Mouse (Mus musculus): ENCODE measurements around the gene Gm9857. TPM values are rescaled to one million over a fixed set of nuclear protein-coding genes. Genes with fewer than 3 reads are reported as not detected.

Gm9857 gene
- total RNA-seq (2021) = not detected
- long read RNA-seq, experiment 1 = 0 reads
- long read RNA-seq, experiment 2 = 0 reads

- DNase-seq = no peak
- intact Hi-C loops (cut with DNase I; ENCODE audit: low total_unique reads) = no loop called here
Measured at GRCm38 (mm10) chr3:108940001-108940633, at the start of gene Gm9857. Gene Gm9857 (minus strand): TSS chr3:108940445.

GRCm38 (mm10) chr3:108987009-108987659 is 46.9 kb upstream of the Gm9857 start:
- DNase-seq = no peak
- intact Hi-C loops (cut with DNase I; ENCODE audit: low total_unique reads) = no loop called here

GRCm38 (mm10) chr3:108986534-108986933 is 46.3 kb upstream of the Gm9857 start:
- intact Hi-C loops (cut with DNase I; ENCODE audit: low total_unique reads) = no loop called here

GRCm38 (mm10) chr3:108983989-108984388 is 43.7 kb upstream of the Gm9857 start:
- no peak for DNase-seq
- intact Hi-C loops (cut with DNase I; ENCODE audit: low total_unique reads) = no loop called here

More at GRCm38 (mm10) chr3:108986534-108986933, 46.3 kb upstream of the Gm9857 start:
- no peak for DNase-seq

DNA sequence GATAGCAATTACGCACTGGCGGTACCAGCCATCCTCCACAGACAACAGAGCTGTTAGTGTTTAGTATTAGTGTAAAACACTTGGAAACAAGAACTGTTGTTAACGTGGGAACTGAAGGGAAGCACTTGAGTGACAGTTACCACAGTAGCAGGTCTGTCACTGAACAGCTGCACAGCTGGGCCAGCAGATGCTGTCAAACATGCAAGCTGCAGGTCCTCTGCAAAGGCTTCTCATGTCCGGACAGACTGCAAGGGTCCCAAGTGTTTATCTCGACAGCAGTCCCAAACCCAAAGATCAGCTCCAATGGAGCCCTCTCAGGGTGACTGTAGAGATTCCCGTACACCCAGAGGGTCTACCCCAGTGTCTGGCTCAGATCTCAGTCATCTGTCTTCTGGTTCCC is 41.7 kb upstream of the Gm9857 start:
- intact Hi-C loops (cut with DNase I; ENCODE audit: low total_unique reads) = no loop called here
- no peak for DNase-seq

DNA sequence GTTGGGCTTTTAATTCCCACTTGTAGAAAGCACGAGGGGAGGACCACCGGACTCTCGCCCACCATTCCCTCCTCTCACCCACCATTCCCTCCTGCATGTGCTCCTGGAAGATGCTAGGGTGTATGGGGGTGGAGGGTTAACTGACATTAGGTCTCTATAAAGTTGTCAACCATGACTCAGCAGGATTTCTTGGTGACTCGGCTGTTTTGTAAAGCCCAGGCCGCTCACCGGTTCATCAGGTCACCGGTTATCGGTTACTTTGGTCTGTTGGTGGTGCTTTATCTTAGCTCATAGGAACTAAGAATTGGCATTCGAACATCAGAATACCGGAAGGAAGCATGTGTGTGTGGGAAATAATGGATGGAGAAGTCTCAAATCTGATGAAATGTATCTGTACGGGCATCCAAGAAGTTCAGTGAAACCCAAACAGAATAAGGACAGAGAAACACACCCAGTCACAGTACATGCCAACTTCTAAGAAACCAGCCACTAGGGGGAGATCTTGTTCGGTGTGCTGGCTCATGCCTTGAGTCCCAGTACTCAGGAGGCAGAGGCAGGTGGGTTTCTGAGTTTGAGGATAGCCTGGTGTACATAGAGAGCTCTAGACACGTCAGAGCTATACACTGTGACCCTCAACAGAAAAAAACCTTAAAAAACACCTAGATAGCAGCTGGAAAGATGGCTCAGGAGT is 37.2 kb upstream of the Gm9857 start:
- no peak for DNase-seq
- intact Hi-C loops (cut with DNase I; ENCODE audit: low total_unique reads) = loop anchor here (5.0 kb wide), 1 partner anchor 85 kb away; no protein-coding TSS in a partner anchor

DNA sequence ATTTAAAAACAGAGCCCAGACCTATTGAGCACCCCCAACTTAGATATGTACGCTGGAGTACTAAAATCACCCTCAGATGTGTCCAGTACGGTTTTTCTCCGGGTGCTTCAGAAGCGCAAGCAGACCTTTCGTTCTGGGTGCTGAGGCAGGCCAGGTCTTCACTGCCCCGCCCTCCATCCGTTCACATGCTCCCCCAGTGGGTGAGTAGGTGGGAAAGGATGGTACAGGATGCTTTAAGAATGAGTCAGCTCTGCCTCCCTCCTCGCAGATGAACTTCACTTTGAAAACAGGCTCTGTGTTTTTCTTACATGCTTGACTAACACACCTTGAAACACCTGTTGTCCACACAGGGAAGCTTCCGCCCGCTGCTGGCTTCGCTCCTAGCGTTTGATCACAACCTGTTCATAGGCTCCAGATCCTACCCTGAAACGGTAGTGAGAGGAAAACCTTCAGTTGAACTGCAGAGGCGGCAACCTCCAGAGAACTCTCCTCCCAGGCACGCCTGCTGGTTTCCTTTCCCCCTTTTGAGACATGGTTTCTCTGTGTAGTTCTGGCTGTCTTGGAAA is 34.8 kb upstream of the Gm9857 start:
- intact Hi-C loops (cut with DNase I; ENCODE audit: low total_unique reads) = loop anchor here (5.0 kb wide), 1 partner anchor 87 kb away; no protein-coding TSS in a partner anchor
- DNase-seq = no peak

GRCm38 (mm10) chr3:108973980-108974660 is 33.9 kb upstream of the Gm9857 start:
- intact Hi-C loops (cut with DNase I; ENCODE audit: low total_unique reads) = no loop called here
- no peak for DNase-seq

GRCm38 (mm10) chr3:108966051-108966450 is 25.8 kb upstream of the Gm9857 start:
- DNase-seq = no peak

GRCm38 (mm10) chr3:108964361-108965044 is 24.3 kb upstream of the Gm9857 start:
- no peak for DNase-seq

More at GRCm38 (mm10) chr3:108966051-108966450, 25.8 kb upstream of the Gm9857 start:
- intact Hi-C loops (cut with DNase I; ENCODE audit: low total_unique reads) = no loop called here

DNA sequence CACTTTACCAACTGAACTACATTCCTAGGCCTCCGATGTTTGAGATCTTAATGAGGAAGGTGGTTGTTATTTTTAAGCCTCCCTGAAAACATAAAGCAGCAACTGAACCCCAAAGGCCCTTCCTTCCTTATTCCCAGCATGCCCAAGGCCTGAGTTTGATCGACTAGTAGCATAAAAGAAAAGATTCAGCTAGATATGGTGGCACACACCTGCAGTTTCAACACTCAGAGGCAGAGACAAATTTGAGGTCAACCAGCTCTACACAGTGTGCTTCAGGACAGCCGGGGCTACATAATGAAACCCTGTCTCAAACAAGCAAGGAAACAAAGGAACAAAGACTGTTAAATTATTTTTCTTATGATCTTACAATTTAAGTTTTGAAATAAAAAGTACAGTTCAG is 23.5 kb upstream of the Gm9857 start:
- intact Hi-C loops (cut with DNase I; ENCODE audit: low total_unique reads) = no loop called here
- DNase-seq = no peak

More at GRCm38 (mm10) chr3:108964361-108965044, 24.3 kb upstream of the Gm9857 start:
- intact Hi-C loops (cut with DNase I; ENCODE audit: low total_unique reads) = no loop called here

DNA sequence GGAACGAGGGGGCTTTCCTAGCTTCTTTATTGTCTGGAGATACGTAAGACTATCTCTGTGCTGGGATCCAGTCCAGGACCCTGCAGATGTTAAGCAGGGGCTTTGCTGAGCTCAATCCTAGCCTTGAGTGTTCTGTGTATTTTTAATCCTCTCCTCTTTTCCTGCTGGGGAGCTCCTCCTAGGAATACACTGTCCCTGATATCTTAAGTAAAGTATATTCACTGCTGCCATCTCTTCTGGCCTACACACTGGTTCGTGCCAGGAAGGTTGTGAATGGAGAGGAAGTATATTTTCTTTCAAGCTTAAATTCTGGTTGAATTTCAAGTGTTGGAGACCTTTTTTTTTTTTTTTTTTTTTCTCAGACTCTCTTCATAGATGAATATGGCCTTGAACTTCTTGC is 23.0 kb upstream of the Gm9857 start:
- DNase-seq = no peak
- intact Hi-C loops (cut with DNase I; ENCODE audit: low total_unique reads) = no loop called here

DNA sequence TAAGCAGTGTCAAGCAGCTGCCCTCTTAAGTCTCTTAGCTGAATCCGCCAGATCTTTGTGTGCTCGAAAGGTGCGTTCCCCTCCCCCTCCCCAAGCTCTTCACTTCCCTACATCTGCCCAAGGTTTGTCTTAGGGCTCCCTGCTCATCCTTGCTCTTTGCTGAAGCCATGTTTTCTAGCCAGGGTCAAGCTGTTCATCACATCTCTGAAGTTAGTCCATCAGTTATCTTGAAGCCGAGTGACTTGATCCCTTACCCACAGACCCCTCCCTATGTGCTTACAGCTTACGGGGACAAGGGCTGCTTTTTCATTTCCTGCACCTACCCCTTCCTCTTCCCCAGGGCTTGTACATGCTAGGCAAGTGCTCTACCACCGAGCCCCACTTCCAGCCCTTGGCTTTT is 21.4 kb upstream of the Gm9857 start:
- intact Hi-C loops (cut with DNase I; ENCODE audit: low total_unique reads) = no loop called here
- DNase-seq = no peak

- DNase-seq = no peak
- intact Hi-C loops (cut with DNase I; ENCODE audit: low total_unique reads) = no loop called here
Measured at GRCm38 (mm10) chr3:108961226-108961625, 21.0 kb upstream of the Gm9857 start.

- DNase-seq = no peak
- intact Hi-C loops (cut with DNase I; ENCODE audit: low total_unique reads) = no loop called here
Measured at GRCm38 (mm10) chr3:108959680-108960295, 19.5 kb upstream of the Gm9857 start.

GRCm38 (mm10) chr3:108957976-108958375 is 17.7 kb upstream of the Gm9857 start:
- intact Hi-C loops (cut with DNase I; ENCODE audit: low total_unique reads) = no loop called here
- DNase-seq = no peak

GRCm38 (mm10) chr3:108940996-108941395 is 751 bp upstream of the Gm9857 start:
- no peak for DNase-seq
- intact Hi-C loops (cut with DNase I; ENCODE audit: low total_unique reads) = no loop called here

DNA sequence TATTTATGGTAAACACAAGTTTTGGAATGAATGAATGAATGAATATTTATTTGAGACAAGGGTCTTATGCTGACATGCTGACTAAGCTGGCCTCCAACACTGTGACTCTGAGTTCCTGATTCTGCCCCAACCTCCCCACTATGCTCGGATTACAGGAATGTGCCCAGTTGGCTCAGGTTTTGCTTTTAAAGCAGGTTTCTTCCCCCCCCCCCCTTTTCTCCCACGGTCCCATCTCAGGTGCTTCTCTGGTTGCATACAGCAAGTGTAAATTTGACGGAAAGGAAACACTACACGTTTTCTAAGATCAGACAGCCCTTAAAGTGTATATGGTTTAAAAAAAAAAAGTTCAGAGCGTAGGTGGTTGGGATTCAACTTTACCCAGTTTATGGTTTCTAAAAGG is 672 bp downstream of the Gm9857 start, which contains the start of gene Henmt1:
Gene Henmt1, plus strand, starts transcription at position 301 of the 400 bp plus-strand sequence.
- DNase-seq = no peak
- intact Hi-C loops (cut with DNase I; ENCODE audit: low total_unique reads) = no loop called here

DNA sequence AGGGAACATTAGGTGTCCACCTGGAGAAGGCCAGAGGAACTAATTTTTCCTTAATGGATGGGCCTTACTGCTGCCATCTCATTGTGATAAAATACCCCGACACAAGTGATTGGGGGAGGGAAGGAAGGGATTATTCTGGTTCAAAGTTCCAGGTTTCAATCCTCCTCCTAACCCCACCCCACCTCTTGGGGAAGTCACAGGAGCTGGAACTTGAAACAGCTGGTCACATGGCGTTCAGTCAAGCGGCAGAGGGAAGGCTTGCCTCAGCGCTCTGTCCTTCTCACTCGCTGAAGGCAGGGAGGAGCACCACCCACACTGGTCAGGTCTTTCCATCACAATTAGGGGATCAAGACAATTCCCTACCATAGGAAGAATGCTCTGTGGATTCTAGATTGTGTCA is 1.6 kb downstream of the Gm9857 start:
- DNase-seq = no peak
- intact Hi-C loops (cut with DNase I; ENCODE audit: low total_unique reads) = no loop called here

Measured in gastrocnemius, postnatal 14 days (tissue).